Mouse (Mus musculus): Measurements from ENCODE around the gene Phactr3.

Phactr3 gene

DNA sequence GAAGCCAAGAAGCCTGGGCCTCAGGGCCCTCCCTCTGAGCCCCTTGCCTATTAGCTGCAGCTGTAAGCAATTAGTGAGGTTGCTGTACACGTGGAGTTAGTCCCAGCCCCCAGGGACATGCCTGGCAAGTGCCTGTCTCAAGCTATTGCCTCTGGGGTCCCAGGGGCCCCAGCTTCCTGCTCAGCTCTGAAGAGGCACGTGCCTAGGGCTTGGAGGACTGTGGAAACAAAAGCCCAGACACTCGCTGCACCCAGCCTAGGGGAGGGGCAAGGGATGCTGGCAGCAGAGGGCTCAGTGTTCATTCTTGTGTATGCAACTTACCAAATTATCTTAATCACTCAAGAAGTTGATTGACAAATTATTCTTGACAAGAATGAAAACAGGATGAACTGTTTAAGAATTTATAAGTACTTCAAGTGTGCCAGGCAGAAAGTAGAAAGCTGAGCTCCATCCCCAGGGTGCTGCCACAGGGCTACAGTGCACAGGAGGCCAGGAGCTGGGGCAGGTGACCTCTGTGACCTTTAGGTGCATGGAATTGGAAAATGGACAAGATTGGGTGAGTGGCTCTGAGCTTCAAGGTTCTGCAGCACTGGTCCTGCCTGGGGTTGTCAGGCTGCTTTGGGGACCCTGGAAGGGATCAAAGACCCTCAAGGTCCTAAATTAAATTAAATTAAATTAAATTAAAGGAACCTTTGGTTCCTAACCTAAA, 138.5 kb downstream of the Phactr3 start:
- TF ChIP-seq POU5F1 (IDR thresholded peaks at IDR 0.05; ENCODE audit: borderline replicate concordance, low read length) (no peak), NANOG (IDR thresholded peaks at IDR 0.05; ENCODE audit: borderline replicate concordance, low read length) (no peak), CTCF (conservative IDR thresholded peaks at IDR 0.05; ENCODE audit: low read length) (no peak)
- Histone ChIP-seq H3K9me3 (ENCODE audit: low read length) (no peaks in the 10 kb centered on the region), H3K4me3 (replicated peaks; ENCODE audit: low read length) (no peak overlapping the region), H3K4me1 (replicated peaks; ENCODE audit: low read depth, low read length) (peaks cover 15% of the 10 kb centered on the region), H3K27me3 (ENCODE audit: insufficient read depth, low read length) (peaks cover 23% of the 10 kb centered on the region), H3K36me3 (ENCODE audit: insufficient read depth, low read length) (no peaks in the 10 kb centered on the region)

DNA sequence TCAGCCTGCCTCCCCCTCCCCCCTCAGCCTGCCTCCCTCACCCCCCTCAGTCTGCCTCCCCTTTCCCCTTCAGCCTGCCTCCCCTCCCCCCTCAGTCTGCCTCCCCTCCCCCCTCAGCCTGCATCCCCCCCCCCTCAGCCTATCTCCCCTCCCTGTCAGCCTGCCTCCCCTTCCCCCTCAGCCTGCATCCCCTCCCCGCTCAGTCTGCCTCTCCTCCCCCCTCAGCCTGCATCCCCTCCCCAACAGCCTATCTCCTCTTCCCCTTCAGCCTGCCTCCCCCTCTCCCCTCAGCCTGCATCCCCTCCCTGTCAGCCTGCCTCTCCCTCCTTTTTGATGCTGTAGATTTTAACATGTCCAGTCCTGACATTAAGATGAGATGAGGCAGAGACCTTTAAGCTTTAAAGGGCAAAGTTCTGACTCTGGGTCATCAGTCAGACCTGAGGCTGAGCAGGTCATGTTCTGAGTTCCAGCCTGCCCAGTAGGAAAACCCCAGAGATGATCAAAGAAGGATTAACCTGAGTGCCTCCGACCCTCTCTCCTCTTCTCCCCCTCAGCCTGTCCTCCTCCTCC, 139.3 kb downstream of the Phactr3 start:
- H3K4me1 ChIP-seq (replicated peaks; ENCODE audit: low read depth, low read length): peaks cover 15% of the 10 kb centered on the region
- H3K36me3 ChIP-seq (ENCODE audit: insufficient read depth, low read length): no peaks in the 10 kb centered on the region
- H3K9me3 ChIP-seq (ENCODE audit: low read length): no peaks in the 10 kb centered on the region
- TF ChIP-seq CTCF (conservative IDR thresholded peaks at IDR 0.05; ENCODE audit: low read length) (no peak), NANOG (IDR thresholded peaks at IDR 0.05; ENCODE audit: borderline replicate concordance, low read length) (no peak), POU5F1 (IDR thresholded peaks at IDR 0.05; ENCODE audit: borderline replicate concordance, low read length) (no peak)
- peaks cover 19% of the 10 kb centered on the region for H3K27me3 ChIP-seq (ENCODE audit: insufficient read depth, low read length)
- H3K4me3 ChIP-seq (replicated peaks; ENCODE audit: low read length): no peak overlapping the region

DNA sequence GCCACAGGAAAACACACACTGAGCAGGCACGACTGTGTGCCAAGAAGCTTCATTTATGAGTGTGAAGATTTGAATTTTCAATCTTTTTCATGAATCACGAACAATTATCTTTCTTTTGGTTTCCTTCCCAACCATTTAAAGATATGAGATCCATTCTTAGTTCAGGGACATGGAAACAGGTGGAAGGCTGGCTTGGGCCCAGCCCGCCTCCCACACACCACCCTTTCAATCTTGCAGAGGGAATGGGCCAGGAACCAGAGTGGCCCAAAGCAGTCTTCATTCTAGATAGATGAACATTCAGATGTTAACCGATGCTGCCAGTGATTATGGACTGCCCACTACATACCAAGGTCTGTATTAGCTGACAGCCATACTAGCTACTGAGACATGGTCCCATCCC, 144.3 kb downstream of the Phactr3 start:
- H3K36me3 ChIP-seq (ENCODE audit: insufficient read depth, low read length): no peaks in the 10 kb centered on the region
- no peaks in the 10 kb centered on the region for H3K27me3 ChIP-seq (ENCODE audit: insufficient read depth, low read length)
- TF ChIP-seq CTCF (conservative IDR thresholded peaks at IDR 0.05; ENCODE audit: low read length) (no peak), NANOG (IDR thresholded peaks at IDR 0.05; ENCODE audit: borderline replicate concordance, low read length) (no peak), POU5F1 (IDR thresholded peaks at IDR 0.05; ENCODE audit: borderline replicate concordance, low read length) (no peak)
- no peak overlapping the region for H3K4me3 ChIP-seq (replicated peaks; ENCODE audit: low read length)
- peaks cover 34% of the 10 kb centered on the region for H3K4me1 ChIP-seq (replicated peaks; ENCODE audit: low read depth, low read length)
- no peaks in the 10 kb centered on the region for H3K9me3 ChIP-seq (ENCODE audit: low read length)

DNA sequence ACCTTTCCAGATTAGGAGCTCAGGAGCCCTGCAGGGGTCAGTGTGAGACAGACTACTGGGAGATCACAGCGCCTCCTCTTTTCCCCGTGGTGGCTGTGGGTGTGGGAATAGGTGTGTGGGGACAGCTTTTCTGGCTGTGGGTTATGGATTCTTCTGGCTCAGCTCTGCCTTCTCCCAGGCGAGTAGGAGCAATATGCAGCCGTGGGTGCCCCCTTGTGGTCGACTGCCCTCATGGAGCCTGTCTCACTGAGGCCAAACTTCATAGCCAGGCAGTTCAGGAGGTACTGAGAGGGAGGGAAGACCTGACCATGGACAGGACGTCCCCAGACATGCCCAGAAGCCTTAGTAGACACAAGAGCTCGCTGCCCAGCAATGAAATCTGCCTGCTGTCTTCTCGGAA, 145.6 kb downstream of the Phactr3 start:
- Histone ChIP-seq H3K4me1 (replicated peaks; ENCODE audit: low read depth, low read length) (peaks cover 32% of the 10 kb centered on the region), H3K36me3 (ENCODE audit: insufficient read depth, low read length) (no peaks in the 10 kb centered on the region), H3K4me3 (replicated peaks; ENCODE audit: low read length) (no peak overlapping the region; the same call in 1 of the 2 replicates), H3K9me3 (ENCODE audit: low read length) (no peaks in the 10 kb centered on the region), H3K27me3 (ENCODE audit: insufficient read depth, low read length) (no peaks in the 10 kb centered on the region)
- peak; percentile 74 for TF ChIP-seq CTCF (conservative IDR thresholded peaks at IDR 0.05; ENCODE audit: low read length)
- no peak for TF ChIP-seq POU5F1 (IDR thresholded peaks at IDR 0.05; ENCODE audit: borderline replicate concordance, low read length)
- no peak for TF ChIP-seq NANOG (IDR thresholded peaks at IDR 0.05; ENCODE audit: borderline replicate concordance, low read length)

DNA sequence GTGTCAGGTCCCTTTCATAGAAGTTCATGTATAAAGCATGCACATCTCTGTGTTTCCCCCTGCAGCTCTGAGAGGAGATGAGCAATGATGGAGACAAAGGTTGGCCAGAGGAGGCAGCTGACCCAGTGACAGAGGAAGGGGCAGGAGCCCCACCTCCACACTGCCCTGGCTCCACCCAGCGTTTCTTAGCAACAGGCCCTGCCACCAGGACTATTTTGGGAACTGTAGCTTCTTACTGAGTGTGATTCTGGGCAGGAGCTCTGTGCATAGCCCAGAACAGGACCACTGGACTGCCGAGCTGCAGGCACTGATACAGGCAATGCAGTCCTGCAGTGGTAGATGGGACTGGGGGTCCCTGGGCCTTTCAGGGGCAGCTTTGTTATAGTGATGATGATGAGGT, 146.7 kb downstream of the Phactr3 start:
- TF ChIP-seq NANOG (IDR thresholded peaks at IDR 0.05; ENCODE audit: borderline replicate concordance, low read length) (no peak), CTCF (conservative IDR thresholded peaks at IDR 0.05; ENCODE audit: low read length) (no peak)
- Histone ChIP-seq H3K36me3 (ENCODE audit: insufficient read depth, low read length) (no peaks in the 10 kb centered on the region), H3K9me3 (ENCODE audit: low read length) (no peaks in the 10 kb centered on the region), H3K27me3 (ENCODE audit: insufficient read depth, low read length) (no peaks in the 10 kb centered on the region), H3K4me3 (replicated peaks; ENCODE audit: low read length) (no peak overlapping the region), H3K4me1 (replicated peaks; ENCODE audit: low read depth, low read length) (peaks cover 32% of the 10 kb centered on the region)

DNA sequence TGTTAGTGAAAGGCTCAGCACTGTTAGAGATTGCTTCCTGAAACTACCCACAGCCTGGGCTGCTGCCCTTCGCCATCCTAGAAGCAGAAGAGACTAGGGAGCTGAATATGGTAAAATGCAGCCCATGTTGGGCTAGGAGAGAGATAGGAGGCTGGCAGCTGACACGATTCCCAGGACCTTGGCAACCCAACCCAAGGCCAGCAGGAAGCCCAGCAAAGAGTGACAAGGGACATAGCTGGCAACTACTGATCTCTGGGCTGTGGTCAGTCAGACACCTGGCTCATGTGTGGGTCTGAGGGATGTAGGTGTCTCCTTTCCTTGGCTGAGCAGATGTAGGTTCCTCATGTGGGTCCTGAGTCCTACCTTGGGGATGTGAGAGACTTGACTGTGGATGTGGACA, 152.0 kb downstream of the Phactr3 start:
- Histone ChIP-seq H3K4me1 (replicated peaks; ENCODE audit: low read depth, low read length) (peaks cover 11% of the 10 kb centered on the region), H3K9me3 (ENCODE audit: low read length) (no peaks in the 10 kb centered on the region), H3K27me3 (ENCODE audit: insufficient read depth, low read length) (no peaks in the 10 kb centered on the region), H3K4me3 (replicated peaks; ENCODE audit: low read length) (no peak overlapping the region), H3K36me3 (ENCODE audit: insufficient read depth, low read length) (no peaks in the 10 kb centered on the region)
- TF ChIP-seq CTCF (conservative IDR thresholded peaks at IDR 0.05; ENCODE audit: low read length) (no peak), NANOG (IDR thresholded peaks at IDR 0.05; ENCODE audit: borderline replicate concordance, low read length) (no peak), POU5F1 (IDR thresholded peaks at IDR 0.05; ENCODE audit: borderline replicate concordance, low read length) (no peak)

DNA sequence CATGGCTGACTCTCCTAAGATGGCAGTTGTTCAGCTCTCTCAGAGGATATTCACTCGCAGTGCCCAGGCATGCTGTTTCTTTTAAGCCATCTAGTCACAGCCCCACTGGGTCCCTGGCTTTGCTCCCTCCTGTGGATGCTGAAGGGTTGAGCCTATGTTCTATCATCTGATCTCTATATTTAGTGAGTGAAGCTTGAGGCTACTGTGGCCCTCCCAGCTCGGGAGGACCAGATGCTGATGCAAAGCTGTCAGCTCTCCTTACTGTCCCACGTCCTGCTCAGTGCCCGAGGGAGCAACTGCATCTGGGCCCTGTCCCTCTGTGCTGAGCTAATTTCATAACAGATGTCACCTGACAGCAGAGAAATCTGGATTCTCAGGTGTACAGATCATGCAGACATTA, 153.6 kb downstream of the Phactr3 start:
- Histone ChIP-seq H3K4me1 (replicated peaks; ENCODE audit: low read depth, low read length) (no peaks in the 10 kb centered on the region), H3K4me3 (replicated peaks; ENCODE audit: low read length) (no peak overlapping the region), H3K9me3 (ENCODE audit: low read length) (peaks cover 5% of the 10 kb centered on the region), H3K27me3 (ENCODE audit: insufficient read depth, low read length) (no peaks in the 10 kb centered on the region), H3K36me3 (ENCODE audit: insufficient read depth, low read length) (no peaks in the 10 kb centered on the region)
- no peak for TF ChIP-seq NANOG (IDR thresholded peaks at IDR 0.05; ENCODE audit: borderline replicate concordance, low read length)

DNA sequence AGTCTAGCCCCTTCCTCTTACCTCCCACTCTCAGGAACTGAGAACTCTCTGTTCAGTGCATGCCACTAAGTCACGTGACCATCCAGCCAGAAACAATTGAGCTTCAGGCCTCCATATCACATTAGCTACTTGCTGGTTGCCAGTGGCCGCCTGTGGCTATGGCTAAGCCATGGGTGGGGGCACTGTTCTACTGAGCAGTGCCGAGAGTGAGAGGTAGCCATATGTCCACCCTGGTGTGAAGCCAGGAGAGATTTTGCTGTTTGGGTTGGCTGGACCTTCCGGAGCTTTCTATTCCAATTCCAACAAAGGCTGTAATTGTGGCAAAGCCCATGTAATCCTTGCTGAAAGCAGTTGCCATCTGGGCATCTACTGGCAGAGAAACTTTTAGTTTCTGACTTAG, 155.4 kb downstream of the Phactr3 start:
- Histone ChIP-seq H3K4me3 (replicated peaks; ENCODE audit: low read length) (no peak overlapping the region), H3K9me3 (ENCODE audit: low read length) (peaks cover 20% of the 10 kb centered on the region), H3K36me3 (ENCODE audit: insufficient read depth, low read length) (no peaks in the 10 kb centered on the region), H3K4me1 (replicated peaks; ENCODE audit: low read depth, low read length) (no peaks in the 10 kb centered on the region), H3K27me3 (ENCODE audit: insufficient read depth, low read length) (no peaks in the 10 kb centered on the region)
- TF ChIP-seq NANOG (IDR thresholded peaks at IDR 0.05; ENCODE audit: borderline replicate concordance, low read length): no peak
- no peak for TF ChIP-seq POU5F1 (IDR thresholded peaks at IDR 0.05; ENCODE audit: borderline replicate concordance, low read length)
- TF ChIP-seq CTCF (conservative IDR thresholded peaks at IDR 0.05; ENCODE audit: low read length): no peak

DNA sequence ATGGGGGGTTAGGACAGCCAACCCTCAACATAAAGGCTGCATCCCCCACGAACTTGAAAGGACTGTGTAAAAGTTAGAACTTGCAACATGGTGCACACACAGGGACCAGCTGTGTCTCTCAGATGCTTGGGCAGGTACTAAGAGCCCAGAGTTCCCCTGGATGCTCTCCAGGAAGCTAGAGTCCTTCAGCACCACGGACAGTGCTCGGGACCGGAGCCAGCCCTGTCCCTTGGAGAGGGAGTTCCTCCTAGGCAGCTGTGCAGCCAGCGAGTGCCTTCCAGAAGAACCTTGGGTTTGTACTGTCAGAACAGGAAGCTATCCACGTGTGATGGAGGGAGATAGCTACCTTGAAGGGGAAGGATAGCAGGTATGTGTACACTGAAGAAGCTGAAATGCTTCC, 158.4 kb downstream of the Phactr3 start:
- no peak for TF ChIP-seq NANOG (IDR thresholded peaks at IDR 0.05; ENCODE audit: borderline replicate concordance, low read length)
- TF ChIP-seq CTCF (conservative IDR thresholded peaks at IDR 0.05; ENCODE audit: low read length): no peak
- no peak for TF ChIP-seq POU5F1 (IDR thresholded peaks at IDR 0.05; ENCODE audit: borderline replicate concordance, low read length)
- Histone ChIP-seq H3K9me3 (ENCODE audit: low read length) (peaks cover 21% of the 10 kb centered on the region), H3K27me3 (ENCODE audit: insufficient read depth, low read length) (no peaks in the 10 kb centered on the region), H3K36me3 (ENCODE audit: insufficient read depth, low read length) (no peaks in the 10 kb centered on the region), H3K4me3 (replicated peaks; ENCODE audit: low read length) (no peak overlapping the region), H3K4me1 (replicated peaks; ENCODE audit: low read depth, low read length) (no peaks in the 10 kb centered on the region)
